Mouse (Mus musculus) CH12.LX (cell line): ENCODE data around the gene Dcst1. TPM values are rescaled to one million over a fixed set of nuclear protein-coding genes. Genes with fewer than 3 reads are reported as not detected.
A peak's percentile ranks its signal among the peaks of the same experiment; 100 is the strongest.

Experiments
- DNase-seq: peaks from one replicate; pipeline ENCODE4 v3.0.0-alpha.2; 2013; ENCODE audit errors: extremely low read depth
- H3K27ac ChIP-seq: 2 replicates; pipeline ENCODE4 v1.5.1; 2012; ENCODE audit warnings: low read depth, mild to moderate bottlenecking, control low read depth, moderate library complexity; ENCODE audit not compliant: insufficient read depth
- H3K27me3 ChIP-seq: replicated peaks from 2 replicates; pipeline ENCODE3; 2012; ENCODE audit warnings: inconsistent platforms
- H3K36me3 ChIP-seq, 2 experiments: replicated peaks in 1 of 2; 2 replicates each; pipeline versions ENCODE3 to v1.6.1; 2012; ENCODE audit warnings: inconsistent platforms in 1 of 2, low read length in 1 of 2, mild to moderate bottlenecking in 1 of 2, mixed read lengths in 1 of 2, moderate library complexity in 1 of 2; ENCODE audit not compliant: control insufficient read depth in 1 of 2, insufficient read depth in 1 of 2
- H3K4me1 ChIP-seq, 2 experiments: 2 replicates each; pipeline ENCODE4 v1.6.1; 2012; ENCODE audit warnings: inconsistent platforms in 1 of 2, moderate library complexity in 1 of 2; ENCODE audit not compliant: insufficient read depth in 2 of 2, control insufficient read depth in 1 of 2
- H3K4me2 ChIP-seq: 2 replicates; pipeline ENCODE4 v1.6.1; 2012; ENCODE audit warnings: low read depth, mild to moderate bottlenecking, control low read depth; ENCODE audit not compliant: poor library complexity, insufficient read depth, severe bottlenecking
- H3K4me3 ChIP-seq, 3 experiments: fragments of 150-350 bp in 1 of 3; sonication (generic) in 1 of 3; replicated peaks in 1 of 3; 2 replicates each; pipeline versions ENCODE3 to v1.5.1; 2011 to 2012; ENCODE audit warnings: low read depth in 2 of 3, low read length in 2 of 3, mild to moderate bottlenecking in 2 of 3, moderate library complexity in 2 of 3, control low read depth in 1 of 3, improper control_type of control experiment in 1 of 3, inconsistent platforms in 1 of 3, mixed read lengths in 1 of 3; ENCODE audit not compliant: poor library complexity in 1 of 3
- H3K79me2 ChIP-seq: replicated peaks from 2 replicates; pipeline ENCODE4 v1.6.1; 2012; ENCODE audit warnings: mild to moderate bottlenecking, moderate library complexity; ENCODE audit not compliant: control insufficient read depth, poor library complexity, insufficient read depth, severe bottlenecking; ENCODE audit errors: extremely low read depth
- H3K9ac ChIP-seq: 2 replicates; pipeline ENCODE4 v1.6.1; 2012; ENCODE audit warnings: low read depth, mild to moderate bottlenecking, control low read depth, moderate library complexity; ENCODE audit not compliant: insufficient read depth
- H3K9me3 ChIP-seq: replicated peaks from 2 replicates; pipeline ENCODE3; 2012; ENCODE audit warnings: low read length, inconsistent platforms, mixed read lengths
- BHLHE40 ChIP-seq: IDR thresholded peaks from 2 replicates; pipeline ENCODE4 v1.6.1; 2011; ENCODE audit warnings: mild to moderate bottlenecking, low read depth, low read length, improper control_type of control experiment
- CHD1 ChIP-seq: IDR thresholded peaks from 2 replicates; pipeline ENCODE4 v1.6.1; 2012; ENCODE audit warnings: low read depth, low read length, improper control_type of control experiment, inconsistent platforms
- CHD2 ChIP-seq: IDR thresholded peaks from 2 replicates; pipeline ENCODE4 v1.6.1; 2011; ENCODE audit warnings: low read length, improper control_type of control experiment
- E2F4 ChIP-seq: IDR thresholded peaks from 2 replicates; pipeline ENCODE4 v1.6.1; 2011; ENCODE audit warnings: low read depth, low read length, improper control_type of control experiment; ENCODE audit not compliant: insufficient replicate concordance
- EP300 ChIP-seq: IDR thresholded peaks from 2 replicates; pipeline ENCODE4 v1.6.1; 2011; ENCODE audit warnings: low read length, improper control_type of control experiment
- ETS1 ChIP-seq: conservative IDR thresholded peaks from 2 replicates; pipeline ENCODE4 v1.6.1; 2012; ENCODE audit warnings: low read depth, mild to moderate bottlenecking, inconsistent platforms, low read length, improper control_type of control experiment, moderate library complexity
- HCFC1 ChIP-seq: IDR thresholded peaks from 2 replicates; pipeline ENCODE4 v1.6.1; 2012; ENCODE audit warnings: low read depth, mild to moderate bottlenecking, inconsistent platforms, low read length, improper control_type of control experiment
- IRF4 ChIP-seq: IDR thresholded peaks from 2 replicates; pipeline ENCODE4 v1.6.1; 2014; ENCODE audit warnings: low read depth, mild to moderate bottlenecking, inconsistent platforms, low read length, improper control_type of control experiment
- JUN ChIP-seq: IDR thresholded peaks from 2 replicates; pipeline ENCODE4 v1.6.1; 2011; ENCODE audit warnings: low read depth, mild to moderate bottlenecking, low read length, improper control_type of control experiment, moderate library complexity; ENCODE audit not compliant: insufficient read depth
- JUND ChIP-seq: conservative IDR thresholded peaks from 2 replicates; pipeline ENCODE4 v1.6.1; 2011; ENCODE audit warnings: low read depth, low read length, improper control_type of control experiment
- KAT2A ChIP-seq: IDR thresholded peaks from 2 replicates; pipeline ENCODE4 v1.6.1; 2012; ENCODE audit warnings: low read length, improper control_type of control experiment, inconsistent platforms; ENCODE audit not compliant: insufficient replicate concordance
- MAX ChIP-seq: IDR thresholded peaks from 2 replicates; pipeline ENCODE4 v1.6.1; 2011; ENCODE audit warnings: low read length, improper control_type of control experiment
- MAZ ChIP-seq: IDR thresholded peaks from 2 replicates; pipeline ENCODE4 v1.6.1; 2012; ENCODE audit warnings: low read depth, mild to moderate bottlenecking, inconsistent platforms, low read length, improper control_type of control experiment, moderate library complexity
- MEF2A ChIP-seq: IDR thresholded peaks from 2 replicates; pipeline ENCODE4 v1.6.1; 2014; ENCODE audit warnings: low read depth, mild to moderate bottlenecking, inconsistent platforms, low read length, improper control_type of control experiment, borderline replicate concordance
- MXI1 ChIP-seq: IDR thresholded peaks from 2 replicates; pipeline ENCODE4 v1.6.1; 2011; ENCODE audit warnings: mild to moderate bottlenecking, low read depth, low read length, improper control_type of control experiment
- MYC ChIP-seq: IDR thresholded peaks from 2 replicates; pipeline ENCODE4 v1.6.1; 2011; ENCODE audit warnings: low read depth, mild to moderate bottlenecking, improper control_type of control experiment, low read length
- NELFE ChIP-seq: IDR thresholded peaks from 2 replicates; pipeline ENCODE4 v1.6.1; 2011; ENCODE audit warnings: low read depth, low read length, improper control_type of control experiment
- NRF1 ChIP-seq: IDR thresholded peaks from 2 replicates; pipeline ENCODE4 v1.6.1; 2014; ENCODE audit warnings: low read depth, mild to moderate bottlenecking, inconsistent platforms, low read length, improper control_type of control experiment, moderate library complexity
- PAX5 ChIP-seq: IDR thresholded peaks from 2 replicates; pipeline ENCODE4 v1.6.1; 2012; ENCODE audit warnings: low read length, inconsistent platforms, mixed read lengths
- POLR2A ChIP-seq: IDR thresholded peaks from 2 replicates; pipeline ENCODE4 v1.6.1; 2011; ENCODE audit warnings: low read depth, mild to moderate bottlenecking, improper control_type of control experiment, low read length
- POLR2AphosphoS2 ChIP-seq: IDR thresholded peaks from 2 replicates; pipeline ENCODE4 v1.6.1; 2011; ENCODE audit warnings: low read depth, low read length, improper control_type of control experiment
- RAD21 ChIP-seq: IDR thresholded peaks from 2 replicates; pipeline ENCODE4 v1.6.1; 2011; ENCODE audit warnings: low read depth, mild to moderate bottlenecking, low read length, improper control_type of control experiment, moderate library complexity
- TBP ChIP-seq: conservative IDR thresholded peaks from 2 replicates; pipeline ENCODE4 v1.6.1; 2011; ENCODE audit warnings: low read depth, low read length, improper control_type of control experiment
- USF2 ChIP-seq: conservative IDR thresholded peaks from 2 replicates; pipeline ENCODE4 v1.6.1; 2011; ENCODE audit warnings: low read depth, low read length, improper control_type of control experiment
- ZC3H11A ChIP-seq: IDR thresholded peaks from 2 replicates; pipeline ENCODE4 v1.6.1; 2012; ENCODE audit warnings: low read depth, mild to moderate bottlenecking, inconsistent platforms, low read length, improper control_type of control experiment
- ZKSCAN1 ChIP-seq: IDR thresholded peaks from 2 replicates; pipeline ENCODE4 v1.6.1; 2012; ENCODE audit warnings: low read depth, inconsistent platforms, low read length, improper control_type of control experiment, borderline replicate concordance
- ZNF384 ChIP-seq: IDR thresholded peaks from 2 replicates; pipeline ENCODE4 v1.6.1; 2012; ENCODE audit warnings: low read depth, low read length, improper control_type of control experiment, inconsistent platforms
- dilution Hi-C: fragments of 300-500 bp; cut with MboI; formaldehyde crosslinking; loops from 2 replicates; pipeline ENCODE4 v1.14.3; 2020; ENCODE audit warnings: low sequenced_read_pairs; ENCODE audit not compliant: extremely low pct_unique_long_range_greater_than_20kb, extremely low pct_ligation_motif_present
- in situ Hi-C: fragments of 300-500 bp; cut with MboI; formaldehyde crosslinking; loops from 3 replicates; pipeline ENCODE4 v1.14.3; 2019; ENCODE audit warnings: low sequenced_read_pairs, low pct_ligation_motif_present, low pct_unique_long_range_greater_than_20kb, mixed read lengths
- polyA plus RNA-seq: library from polyadenylated mRNA; unstranded; fragments of >175 nt; gene quantifications from 2 replicates; pipeline ENCODE4 v1.2.1, GENCODE M21; 2012; ENCODE audit warnings: low read depth; ENCODE audit not compliant: insufficient read length
- total RNA-seq, 2 experiments: library from RNA; depleted of rRNA; stranded (reverse); fragments of 300-350 nt in 1 of 2; fragments of >200 nt in 1 of 2; gene quantifications; 2 replicates each; pipeline ENCODE4 v1.2.3; 2012 to 2014

The Dcst1 gene
- total and polyA plus RNA-seq, 3 experiments = 0.04 to 0.10 TPM; not detected in 1

GRCm38 (mm10) chr3:89396654-89397005 lies 31.6 kb upstream of the Dcst1 start:
- peaks cover 9% of the 10 kb centered on the region; the same call in 1 of the 2 replicates for H3K79me2 ChIP-seq
- TF ChIP-seq KAT2A (no peak), MAX (no peak), HCFC1 (no peak), JUND (0 out of 2 replicates have a peak, but pooled peaks have one; percentile 4), IRF4 (0 out of 2 replicates have a peak, but pooled peaks have one; percentile 11), POLR2A (no peak), TBP (0 out of 2 replicates have a peak, but pooled peaks have one; percentile 59), RAD21 (no peak), EP300 (0 out of 2 replicates have a peak, but pooled peaks have one; percentile 58), MEF2A (no peak), MXI1 (0 out of 2 replicates have a peak, but pooled peaks have one; percentile 20), MAZ (no peak), MYC (peak; percentile 45; the same call in 1 of the 2 replicates), POLR2AphosphoS2 (no peak; the same call in 1 of the 2 replicates), NRF1 (0 out of 2 replicates have a peak, but pooled peaks have one; percentile 5)
- no peaks in the 10 kb centered on the region for H3K9me3 ChIP-seq
- in situ Hi-C loops (no loop called here), dilution Hi-C loops (no loop called here)
- DNase-seq = peak; percentile 86
- H3K9ac ChIP-seq = peak overlapping the region; percentile 55; the same call in 1 of the 2 replicates
- H3K36me3 ChIP-seq = peaks cover 18 to 30% of the 10 kb centered on the region in 2 experiments
- H3K4me1 ChIP-seq = peaks cover 0 to 34% of the 10 kb centered on the region in 2 experiments; a peak in 3 of 4 replicates
- peak overlapping the region; percentile 96 for H3K27ac ChIP-seq
- peak overlapping the region; percentile 44 to 71 (median 54) for H3K4me3 ChIP-seq
- H3K27me3 ChIP-seq = no peaks in the 10 kb centered on the region
- H3K4me2 ChIP-seq = peak overlapping the region; percentile 94

GRCm38 (mm10) chr3:89395806-89396653 lies 31.0 kb upstream of the Dcst1 start:
- dilution Hi-C loops = no loop called here
- in situ Hi-C loops = no loop called here
- H3K4me3 ChIP-seq = peak overlapping the region; percentile 54 to 71 (median 58)
- no peak for DNase-seq
- no peaks in the 10 kb centered on the region for H3K9me3 ChIP-seq
- no peaks in the 10 kb centered on the region for H3K27me3 ChIP-seq
- H3K27ac ChIP-seq = peak overlapping the region; percentile 96
- H3K79me2 ChIP-seq = peaks cover 9% of the 10 kb centered on the region; the same call in 1 of the 2 replicates
- peak overlapping the region; percentile 94 for H3K4me2 ChIP-seq
- peaks cover 0 to 34% of the 10 kb centered on the region in 2 experiments; a peak in 3 of 4 replicates for H3K4me1 ChIP-seq
- peak overlapping the region; percentile 55 for H3K9ac ChIP-seq
- peaks cover 13 to 24% of the 10 kb centered on the region in 2 experiments for H3K36me3 ChIP-seq
- TF ChIP-seq JUND = 0 out of 2 replicates have a peak, but pooled peaks have one; percentile 0
- TF ChIP-seq CHD1 = 0 out of 2 replicates have a peak, but pooled peaks have one; percentile 34
- no peak for TF ChIP-seq ZNF384
- 0 out of 2 replicates have a peak, but pooled peaks have one; percentile 3 for TF ChIP-seq MAX
- peak; percentile 94 for TF ChIP-seq TBP
- peak; percentile 65 for TF ChIP-seq MXI1
- TF ChIP-seq E2F4 = no peak
- TF ChIP-seq POLR2AphosphoS2 = peak; percentile 56; the same call in 1 of the 2 replicates
- TF ChIP-seq PAX5 = no peak
- TF ChIP-seq HCFC1 = no peak
- TF ChIP-seq CHD2 = peak; percentile 48; the same call in 1 of the 2 replicates
- TF ChIP-seq USF2 = no peak
- TF ChIP-seq KAT2A = no peak
- TF ChIP-seq ZKSCAN1 = no peak
- 0 out of 2 replicates have a peak, but pooled peaks have one; percentile 13 for TF ChIP-seq NRF1
- TF ChIP-seq BHLHE40 = no peak
- TF ChIP-seq ETS1 = no peak
- TF ChIP-seq MAZ = 0 out of 2 replicates have a peak, but pooled peaks have one; percentile 16
- no peak for TF ChIP-seq JUN
- TF ChIP-seq NELFE = peak; percentile 66
- TF ChIP-seq MEF2A = peak; percentile 89; the same call in 1 of the 2 replicates
- no peak for TF ChIP-seq ZC3H11A
